Mouse (Mus musculus) G1E (cell line): ENCODE measurements around the gene Axin2.

Experiments used
- CTCF ChIP-seq: IDR thresholded peaks from 2 replicates; pipeline ENCODE4 v1.5.1; 2012; ENCODE audit warnings: low read depth, low read length, inconsistent platforms, mixed read lengths
- GATA1 ChIP-seq: IDR thresholded peaks from 2 replicates; pipeline ENCODE4 v1.6.1; 2012; ENCODE audit warnings: borderline replicate concordance, low read length, inconsistent platforms, mixed read lengths
- GATA2 ChIP-seq: IDR thresholded peaks from 2 replicates; pipeline ENCODE4 v1.6.1; 2012; ENCODE audit warnings: low read depth, low read length, inconsistent platforms, borderline replicate concordance
- TAL1 ChIP-seq: conservative IDR thresholded peaks from 2 replicates; pipeline ENCODE4 v1.6.1; 2012; ENCODE audit warnings: low read depth, low read length, inconsistent platforms, mixed read lengths

DNA sequence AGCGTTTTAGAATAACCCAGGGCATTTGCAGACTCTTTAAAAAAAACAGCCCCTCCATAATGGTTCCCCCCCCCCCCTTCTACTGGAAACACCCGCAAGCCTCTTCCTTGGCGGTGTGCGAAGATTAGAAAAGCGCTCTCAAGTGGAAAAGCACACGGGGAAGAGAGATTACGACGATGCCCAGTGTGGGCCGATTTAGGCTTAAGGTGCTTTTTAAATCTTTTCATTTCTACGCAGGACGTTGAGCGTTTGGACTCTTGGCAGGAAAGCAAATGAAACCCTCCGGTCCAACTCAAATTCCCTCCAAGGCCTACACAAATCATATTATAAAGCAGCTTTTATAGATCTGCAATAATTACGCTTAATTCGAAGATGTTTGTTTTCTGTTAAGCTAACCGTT is 29.6 kb upstream of the Axin2 start:
- TF ChIP-seq CTCF, result no peak
- TF ChIP-seq GATA1, result no peak
- TF ChIP-seq TAL1, result no peak
- TF ChIP-seq GATA2, result no peak
